Mouse (Mus musculus): ENCODE measurements around the gene Hexim1.

Hexim1 gene

DNA sequence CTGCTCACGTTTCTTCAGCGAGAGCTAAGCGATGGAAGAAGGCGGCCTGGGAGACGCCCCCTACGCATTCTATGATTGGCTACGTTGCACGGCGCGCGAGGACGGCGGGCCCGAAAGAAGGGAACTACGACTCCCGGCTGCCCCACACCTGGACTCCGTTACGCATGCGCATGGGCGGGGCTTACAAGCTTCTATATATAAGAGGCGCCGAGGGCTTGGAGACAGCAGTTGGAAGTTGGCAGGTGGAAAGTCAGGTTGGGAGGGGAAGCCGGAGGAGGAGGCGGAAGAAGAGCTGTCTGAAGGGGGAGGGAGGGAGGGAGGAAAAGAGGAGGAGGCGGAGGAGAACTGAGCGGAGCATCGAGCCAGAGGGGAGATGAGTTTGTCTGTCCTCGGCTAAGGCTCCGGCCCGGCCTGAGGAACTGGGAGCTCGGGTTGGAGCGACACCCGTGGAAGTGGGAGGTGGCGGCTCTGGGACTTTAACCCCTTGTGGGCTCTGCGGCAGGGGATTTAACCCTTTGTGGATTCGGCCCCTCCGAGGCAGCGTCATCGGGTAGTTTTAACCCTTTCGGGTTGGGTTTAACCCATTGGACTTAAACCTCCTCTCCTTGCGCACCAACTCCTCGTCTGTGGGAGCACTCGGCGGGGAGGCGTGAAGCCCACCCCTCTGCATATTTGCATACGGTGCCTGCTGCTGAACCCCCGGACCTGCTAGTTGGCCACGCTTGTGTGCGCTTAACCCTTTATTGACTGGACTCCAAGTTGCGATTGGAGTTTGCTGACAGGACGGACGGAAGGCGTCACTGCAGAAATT, at the start of gene Hexim1:
Gene Hexim1, plus strand, starts transcription at position 224 of the 811 bp plus-strand sequence.
- DNase-seq, result peak; percentile 99 to 100

GRCm38 (mm10) chr11:103067051-103067361, 49.0 kb upstream of the Hexim1 start:
- DNase-seq, result no peak

DNA sequence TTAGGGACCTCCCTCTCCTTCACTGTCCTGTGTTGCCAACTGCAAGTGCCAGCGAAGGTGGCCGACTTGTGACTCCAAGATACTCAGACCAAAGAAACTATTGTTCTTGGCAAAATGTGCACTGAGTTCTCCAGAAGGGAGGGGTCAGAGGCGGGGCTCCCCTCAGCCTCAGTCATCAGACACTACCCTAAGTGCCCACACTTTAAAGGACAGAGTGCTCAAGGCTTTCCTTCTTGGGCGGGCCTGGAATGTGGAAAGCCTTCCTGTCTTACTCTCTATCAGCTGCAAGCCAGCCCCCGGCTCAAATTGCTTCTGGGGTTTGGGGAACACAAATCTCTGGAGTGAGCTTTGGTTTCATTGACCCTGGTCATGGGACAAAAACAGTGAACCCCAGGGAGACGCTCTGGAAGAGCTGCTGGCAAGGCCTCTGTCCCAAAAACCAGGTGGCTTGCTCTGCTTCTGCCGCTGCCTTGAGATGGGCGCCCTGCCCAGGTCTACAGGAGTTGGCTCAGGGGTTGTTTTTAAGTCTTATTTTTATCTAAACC, 48.5 kb upstream of the Hexim1 start:
- peak in 1 of 2 experiments; percentile 40 for DNase-seq

DNA sequence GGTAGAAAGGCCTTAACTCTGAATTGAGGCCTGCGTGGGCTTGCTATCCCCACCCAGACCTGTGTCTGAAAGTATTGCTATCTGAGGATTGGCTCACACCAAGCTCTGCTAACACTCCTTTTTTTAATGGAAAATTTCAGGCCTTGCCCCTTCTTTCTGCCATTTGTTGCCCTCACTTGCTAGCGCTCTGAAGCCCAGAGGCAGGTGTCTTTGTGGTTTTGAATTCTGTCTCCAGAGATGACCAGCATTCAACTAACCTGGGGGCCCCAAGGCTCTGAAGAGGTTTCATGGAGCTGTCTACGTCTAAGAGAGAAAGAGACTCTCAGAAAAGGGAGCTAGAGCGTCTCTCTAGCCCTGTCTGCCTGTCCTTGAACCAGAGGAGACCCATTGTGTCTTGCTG, 47.8 kb upstream of the Hexim1 start:
- peak in 1 of 2 experiments; percentile 8 for DNase-seq

GRCm38 (mm10) chr11:103068884-103069283, 47.1 kb upstream of the Hexim1 start:
- DNase-seq, result peak in 1 of 2 experiments; percentile 29

DNA sequence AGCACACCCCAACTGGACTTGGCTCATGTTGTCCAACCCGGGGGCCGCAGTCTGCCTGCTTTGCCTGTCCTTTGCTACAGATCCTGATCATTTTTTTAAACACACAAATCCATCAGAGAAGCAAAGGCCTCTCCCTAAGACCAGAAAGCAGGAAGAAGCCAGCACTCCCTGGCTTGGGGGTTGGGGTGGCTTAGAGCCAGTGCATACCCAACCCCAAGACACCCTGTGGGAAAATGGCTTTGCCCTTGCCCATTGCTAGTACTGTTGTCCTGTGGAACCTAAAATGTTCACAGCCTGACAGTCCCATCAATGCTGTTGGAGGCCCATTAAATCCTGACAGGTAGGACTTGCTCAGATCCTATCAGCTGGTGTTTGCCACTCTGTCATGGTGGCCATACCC, 46.3 kb upstream of the Hexim1 start:
- DNase-seq, result peak in 1 of 2 experiments; percentile 32

DNA sequence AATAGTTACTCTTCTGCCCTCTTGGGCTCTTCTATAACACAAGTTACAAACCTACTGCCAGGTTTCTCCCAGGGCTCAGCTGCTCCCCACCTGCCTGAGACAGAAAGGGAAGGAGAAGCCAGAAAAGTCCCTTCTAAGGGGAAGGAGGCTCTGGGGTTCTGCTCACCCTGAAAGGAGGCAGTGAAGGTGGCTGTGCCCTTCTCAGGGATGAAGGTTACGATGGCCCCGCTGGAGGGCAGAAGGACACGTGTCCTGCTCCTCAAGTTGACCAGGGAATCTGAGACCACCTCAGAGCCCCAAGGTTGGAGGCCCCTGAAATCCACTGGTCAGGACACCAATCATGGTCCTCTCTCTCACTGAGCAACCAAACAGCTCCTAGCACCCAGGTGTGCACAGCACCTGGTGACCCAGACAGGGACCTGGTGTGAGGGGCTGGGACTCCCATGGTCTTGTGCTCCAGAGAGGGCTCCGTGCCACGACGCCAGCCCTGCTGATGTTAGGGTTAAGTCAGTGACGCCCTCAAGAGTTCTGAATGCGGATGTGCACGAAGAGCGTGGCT, 45.6 kb upstream of the Hexim1 start:
- peak in 1 of 2 experiments; percentile 28 for DNase-seq

- no peak for DNase-seq
Measured at GRCm38 (mm10) chr11:103073671-103074070, 42.4 kb upstream of the Hexim1 start.

- no peak for DNase-seq
Measured at GRCm38 (mm10) chr11:103074121-103074650, 41.8 kb upstream of the Hexim1 start.

DNA sequence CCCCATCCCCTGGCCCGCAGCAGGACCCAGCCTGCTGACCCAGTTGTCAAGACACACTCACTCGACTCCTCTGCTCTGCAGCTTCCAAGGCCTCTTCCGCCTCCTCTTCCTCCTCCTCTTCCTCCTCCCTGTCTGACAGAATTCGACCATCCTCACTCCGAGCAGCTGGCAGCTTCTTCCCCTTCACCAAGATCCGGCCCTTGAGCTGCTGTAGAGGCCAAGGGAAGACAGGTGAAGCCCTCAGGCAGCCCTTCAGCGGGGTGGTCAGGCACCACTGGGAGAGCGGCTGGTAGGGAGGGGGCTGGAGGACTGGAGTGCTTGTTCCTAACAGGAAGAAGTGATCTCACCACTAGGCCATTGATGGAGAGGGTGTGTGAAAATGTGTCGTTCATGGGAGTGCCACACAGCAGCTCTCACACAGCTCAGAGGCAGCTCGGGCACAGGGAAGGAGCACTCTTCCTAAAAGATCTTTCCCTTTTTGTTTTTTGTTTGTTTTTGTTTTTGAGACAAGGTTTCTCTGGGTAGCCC, 41.2 kb upstream of the Hexim1 start:
- no peak for DNase-seq

DNA sequence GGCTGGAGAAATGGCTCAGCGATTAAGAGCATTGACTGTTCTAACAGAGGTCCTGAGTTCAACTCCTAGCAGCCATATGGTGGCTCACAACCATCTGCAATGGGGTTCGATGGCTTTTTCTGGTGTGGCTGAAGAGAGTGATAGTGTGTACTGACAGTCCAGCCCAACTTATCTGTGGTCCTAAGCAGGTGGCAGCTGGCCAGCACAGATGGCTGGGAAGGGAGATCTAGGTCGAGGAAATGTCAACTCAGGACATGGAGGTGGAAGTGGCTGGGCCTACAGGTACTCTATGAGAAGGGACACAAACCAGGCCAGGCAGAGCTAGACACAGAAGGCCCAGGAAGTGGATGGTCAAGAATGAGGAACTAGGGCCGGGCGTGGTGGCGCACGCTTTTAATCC, 40.0 kb upstream of the Hexim1 start:
- DNase-seq, result no peak

DNA sequence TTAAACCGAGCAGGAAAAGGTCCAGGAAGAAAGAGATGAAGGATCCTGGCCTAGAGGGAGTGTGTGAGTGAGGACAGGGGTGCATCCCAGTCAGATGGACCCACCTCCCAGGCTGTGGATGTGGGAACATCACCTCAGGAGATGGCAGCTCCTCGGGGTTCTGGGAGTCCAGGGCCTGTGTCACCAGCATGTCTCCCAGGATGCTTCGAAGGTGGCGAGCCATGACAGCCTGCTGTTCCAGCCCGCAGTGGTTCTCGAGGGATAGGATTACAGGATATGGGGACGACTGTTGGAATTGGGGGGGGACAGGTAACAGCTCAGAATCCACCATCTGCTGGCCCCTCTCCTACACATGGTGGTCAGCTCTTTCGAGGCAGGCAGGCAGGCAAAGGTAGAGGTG, 39.5 kb upstream of the Hexim1 start:
- DNase-seq, result no peak

DNA sequence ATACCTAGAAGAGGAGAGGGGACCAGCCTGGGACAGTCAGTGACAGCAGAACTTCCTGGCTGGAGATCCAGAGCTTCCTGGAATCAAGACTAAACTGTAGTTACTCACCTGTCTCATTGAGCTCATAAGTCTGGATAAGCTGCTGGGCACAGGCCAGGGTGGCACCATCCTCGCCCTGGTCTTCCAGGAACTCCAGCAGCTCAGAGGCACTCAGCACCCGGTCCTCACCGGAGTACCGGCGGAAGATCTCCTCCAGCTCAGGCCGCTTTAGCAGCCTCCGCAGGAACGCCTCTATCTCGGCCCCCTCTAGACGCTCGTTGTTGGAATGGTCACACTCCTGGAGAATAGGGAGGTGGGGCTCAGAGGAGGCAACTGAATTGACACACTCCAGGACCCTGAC, 37.9 kb upstream of the Hexim1 start:
- no peak for DNase-seq

- no peak for DNase-seq
Measured at GRCm38 (mm10) chr11:103080323-103081091, 35.5 kb upstream of the Hexim1 start.

DNA sequence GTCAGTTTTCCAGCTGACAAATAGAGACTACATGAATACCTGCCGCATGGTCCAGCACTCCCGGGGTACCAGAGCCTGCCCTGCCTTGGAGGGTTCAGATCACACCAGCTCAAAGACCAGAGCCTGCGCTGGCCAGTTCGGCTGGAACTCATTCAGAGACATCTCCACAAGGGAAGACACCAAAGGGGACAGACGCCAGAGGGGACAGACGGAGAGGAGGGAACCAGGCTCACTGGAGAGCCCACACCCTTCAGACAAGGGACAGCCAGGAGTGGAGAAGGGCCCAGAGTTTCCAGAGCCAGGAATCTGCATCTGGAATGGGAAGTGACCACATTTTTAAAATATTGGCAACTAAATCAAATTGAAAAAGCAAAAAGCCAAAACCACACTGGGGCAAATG, 34.4 kb upstream of the Hexim1 start:
- DNase-seq, result no peak

GRCm38 (mm10) chr11:103093306-103093705, 22.7 kb upstream of the Hexim1 start:
- DNase-seq, result peak in 1 of 2 experiments; percentile 35

DNA sequence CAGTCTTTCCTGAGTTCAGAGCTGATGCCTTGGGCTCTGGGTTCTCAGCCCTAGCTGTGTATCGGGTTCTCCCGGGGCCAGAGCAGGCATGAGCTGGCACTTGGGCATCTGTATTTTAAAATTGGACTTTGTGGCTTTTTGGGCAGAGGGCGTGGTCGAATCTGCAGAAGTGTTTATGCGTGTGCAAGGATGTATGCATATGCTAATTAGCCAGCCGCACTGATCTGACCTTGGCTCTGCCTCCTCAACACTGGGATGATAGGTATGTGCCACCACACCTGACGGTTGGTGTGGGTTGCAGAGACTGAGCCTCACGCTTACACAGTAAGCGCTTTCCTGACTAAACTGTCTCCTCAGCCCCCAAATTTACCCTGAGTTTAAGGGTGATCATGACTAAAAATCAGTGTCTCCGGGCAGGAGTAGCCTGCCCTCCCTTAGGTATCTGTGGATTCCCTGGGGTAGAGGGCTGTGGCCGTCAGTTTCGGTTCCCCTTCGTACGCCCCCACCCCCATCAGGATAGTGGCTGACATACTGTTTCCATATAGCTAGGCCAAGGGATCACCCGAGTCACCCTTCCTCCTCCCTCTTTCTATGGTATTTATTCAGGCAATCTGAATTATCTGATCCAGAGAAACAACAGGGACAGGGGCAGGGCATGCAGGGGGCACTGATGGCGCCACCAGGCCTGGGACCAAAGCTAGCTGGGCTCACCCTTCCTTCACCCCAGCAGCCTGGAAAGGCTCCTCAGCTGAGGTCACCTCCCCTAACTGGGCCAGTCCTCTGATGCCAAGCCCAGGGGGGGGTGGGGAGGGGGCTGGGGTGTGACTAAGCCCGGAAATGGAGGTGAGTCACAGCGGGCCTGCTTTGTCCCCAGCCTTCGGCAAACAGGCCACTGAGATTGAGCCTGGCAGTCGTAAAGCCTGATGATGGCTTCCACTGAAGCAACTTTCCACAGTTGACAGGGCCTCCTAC, 21.9 kb upstream of the Hexim1 start:
- peak in 1 of 2 experiments; percentile 49 for DNase-seq

GRCm38 (mm10) chr11:103095107-103095670, 20.8 kb upstream of the Hexim1 start:
- DNase-seq, result peak in 1 of 2 experiments; percentile 34

GRCm38 (mm10) chr11:103095801-103096200, 20.2 kb upstream of the Hexim1 start:
- DNase-seq, result peak in 1 of 2 experiments; percentile 39

DNA sequence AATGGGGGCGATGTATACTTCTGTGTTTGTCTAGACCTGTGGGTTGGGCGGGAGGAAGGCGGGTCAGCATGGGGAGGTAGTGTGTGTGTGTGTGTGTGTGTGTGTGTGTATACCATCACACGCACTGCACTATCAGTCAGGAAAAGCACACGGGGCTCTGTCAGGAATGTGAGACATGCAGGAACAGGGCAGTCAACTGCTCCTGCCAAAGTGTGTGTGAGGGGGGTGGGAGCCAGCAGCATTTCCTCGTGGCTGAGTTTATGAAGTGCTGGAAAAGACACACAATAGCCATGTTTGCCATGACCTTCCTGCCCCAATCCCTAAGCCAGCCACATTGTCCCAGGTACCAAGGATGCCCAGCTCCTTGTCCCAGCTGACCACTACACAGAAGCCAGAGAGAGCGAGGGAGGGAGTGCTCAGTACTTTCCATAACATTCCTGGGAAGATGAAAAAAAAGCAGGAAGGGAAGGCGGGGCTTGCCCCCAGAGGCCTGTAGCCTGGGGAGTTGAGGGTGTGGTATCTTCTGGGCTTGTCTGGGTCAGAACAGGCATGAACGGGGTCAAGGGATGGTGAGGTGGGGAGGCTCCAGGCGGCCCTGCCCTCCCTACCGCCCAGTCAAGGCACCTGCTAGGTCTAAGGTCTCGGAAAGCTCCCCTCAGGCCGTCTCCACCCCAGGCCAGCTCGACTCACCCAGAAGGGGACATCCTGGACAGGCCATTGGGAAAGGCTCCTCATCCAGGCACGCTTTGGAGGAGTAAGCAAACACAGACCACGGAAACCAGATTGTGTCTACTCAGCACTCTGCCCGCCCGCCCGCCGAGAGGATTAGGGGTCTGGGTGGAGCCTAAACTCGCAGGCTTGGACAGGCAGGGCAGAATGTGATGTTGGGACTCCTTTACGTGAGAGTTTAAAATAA, 18.8 kb upstream of the Hexim1 start:
- peak in 1 of 2 experiments; percentile 67 for DNase-seq

All from kidney, postnatal 25 days (tissue).